Mouse (Mus musculus) right cerebral cortex, postnatal 14 days (tissue): ENCODE data around the gene Tas2r143.

Experiments used
- DNase-seq: peaks from one replicate; pipeline ENCODE4 v3.0.0; 2022

The Tas2r143 gene

DNA sequence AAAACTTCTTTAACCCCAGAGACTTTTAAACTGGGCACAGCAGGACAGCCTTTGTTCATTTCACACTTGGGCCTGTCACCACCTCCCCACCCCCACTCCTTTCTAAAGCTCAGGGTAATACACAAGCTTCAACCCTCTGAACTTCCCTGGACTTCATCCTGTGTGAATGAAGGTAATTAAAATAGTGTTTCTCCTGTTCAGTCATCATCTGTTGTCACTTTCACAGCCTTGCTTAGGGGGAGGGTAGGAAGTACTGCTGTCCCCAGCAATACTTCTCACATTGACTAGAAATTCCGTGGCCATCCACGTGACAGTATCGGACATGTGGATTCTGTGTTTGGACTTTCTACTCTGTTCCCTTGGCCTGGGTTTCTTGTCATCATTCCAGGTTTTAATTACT, 30.2 kb upstream of the Tas2r143 start:
- DNase-seq: no peak

DNA sequence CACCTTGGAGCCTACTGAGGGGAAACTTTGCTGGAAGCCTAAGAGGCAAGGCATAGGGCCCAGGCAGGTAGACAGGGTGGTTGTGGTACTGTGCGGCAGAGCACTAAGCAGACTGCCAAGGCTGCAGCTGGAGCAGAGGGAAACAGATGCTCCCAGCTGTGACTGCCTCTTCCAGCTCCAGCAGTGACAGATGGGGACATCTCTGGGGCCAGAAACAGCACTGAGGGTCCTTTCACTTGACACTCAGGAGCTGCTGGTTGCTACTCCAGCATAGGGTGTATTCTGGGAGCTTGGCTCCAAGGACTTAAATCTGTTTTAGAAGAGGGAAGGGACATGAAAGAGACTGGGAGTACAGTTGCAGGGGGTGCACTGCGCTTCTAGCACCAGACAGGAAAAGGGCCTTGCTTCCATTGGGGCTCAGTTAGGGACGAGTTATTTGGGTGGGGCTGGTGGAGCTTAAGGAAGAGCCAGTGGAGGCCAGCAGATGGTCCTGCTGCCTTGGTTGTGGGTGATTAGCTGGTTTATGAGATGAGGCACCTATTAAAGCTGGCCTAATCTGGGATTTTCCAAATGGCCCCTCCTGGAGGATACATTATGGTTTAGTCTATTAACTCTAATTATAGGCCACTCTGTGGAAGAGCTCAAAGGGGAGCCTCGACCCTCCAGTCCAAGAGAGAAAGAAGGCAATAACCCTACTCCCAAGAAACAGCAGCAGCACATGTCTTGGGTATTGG, 29.2 kb upstream of the Tas2r143 start:
- no peak for DNase-seq

DNA sequence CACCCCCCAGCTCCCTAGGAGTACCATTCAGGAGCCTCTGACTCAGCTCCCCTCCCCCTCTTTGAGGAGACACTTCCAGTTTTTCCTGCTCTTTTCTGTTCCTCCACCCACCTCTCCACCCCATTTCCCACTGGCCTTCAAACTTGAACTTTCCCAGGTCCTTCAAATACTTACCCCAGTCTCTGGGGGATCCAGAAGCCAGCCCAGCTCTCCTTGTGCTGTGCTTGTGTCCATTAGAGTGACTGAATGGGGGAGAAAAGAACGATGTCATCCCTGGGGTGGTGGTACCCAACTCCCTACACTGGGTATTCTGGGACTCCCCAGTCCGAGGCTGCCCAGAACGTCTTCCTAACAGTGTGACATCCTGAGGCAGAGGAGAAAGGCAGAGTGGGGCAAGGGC, 28.0 kb upstream of the Tas2r143 start:
- no peak for DNase-seq

DNA sequence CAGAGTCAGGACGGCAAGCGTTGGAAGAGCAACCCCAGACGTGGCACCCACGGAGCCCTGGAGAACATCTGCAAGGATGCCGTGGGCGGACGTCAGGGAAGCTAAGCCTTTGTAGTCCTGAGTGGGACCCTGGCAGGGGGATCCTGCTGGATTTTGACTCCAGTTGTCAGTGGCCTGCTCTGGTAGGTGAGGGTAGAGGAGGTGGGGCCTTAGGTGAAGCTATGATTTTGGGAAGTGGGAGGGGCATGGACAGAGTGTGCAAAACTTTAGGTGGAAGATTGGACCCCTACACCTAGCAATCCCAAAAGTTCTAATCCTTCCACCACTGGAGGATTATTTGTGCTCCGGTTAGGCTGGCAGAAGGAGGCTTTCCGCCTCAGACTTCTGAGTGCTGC, 27.6 kb upstream of the Tas2r143 start:
- no peak for DNase-seq

DNA sequence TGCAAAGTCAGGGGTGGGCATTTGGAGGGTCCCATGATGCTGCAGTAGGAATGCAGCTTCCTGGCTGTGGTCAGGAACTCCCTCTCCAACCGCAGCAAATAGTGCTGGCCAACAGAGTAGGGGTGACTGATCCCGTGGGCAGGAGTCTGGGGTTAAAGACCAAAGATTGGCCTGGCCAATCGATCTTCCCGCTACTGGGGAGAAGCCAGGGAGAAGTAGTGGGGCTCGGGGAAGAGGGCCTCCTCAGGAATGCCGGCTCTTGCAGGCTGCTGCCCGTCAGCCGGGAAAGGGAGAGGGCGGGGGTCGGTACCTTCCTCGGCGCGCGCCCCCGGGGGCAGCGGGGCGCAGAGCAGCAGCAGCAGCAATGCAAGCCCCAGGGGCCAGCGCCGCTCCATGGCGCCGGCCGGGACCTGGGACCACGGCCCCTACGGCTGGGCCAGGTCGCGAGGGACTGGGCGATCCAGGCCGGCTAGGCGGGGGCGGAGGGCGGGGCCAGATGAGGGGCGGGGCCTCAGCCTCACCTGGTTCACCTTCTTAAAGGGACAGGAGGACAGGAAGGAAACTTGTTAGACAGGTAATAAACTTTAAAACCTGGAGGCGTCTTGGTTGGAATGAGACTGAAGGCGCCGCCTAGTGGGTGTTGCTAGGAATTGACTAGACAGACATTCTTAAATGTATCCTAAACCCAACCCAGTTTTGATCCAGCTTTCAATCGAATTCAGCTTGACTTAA, 27.1 kb upstream of the Tas2r143 start, which contains the start of gene Epha1:
Gene Epha1, minus strand, starts transcription at position 453 of the 732 bp plus-strand sequence.
- peak; percentile 62 for DNase-seq

DNA sequence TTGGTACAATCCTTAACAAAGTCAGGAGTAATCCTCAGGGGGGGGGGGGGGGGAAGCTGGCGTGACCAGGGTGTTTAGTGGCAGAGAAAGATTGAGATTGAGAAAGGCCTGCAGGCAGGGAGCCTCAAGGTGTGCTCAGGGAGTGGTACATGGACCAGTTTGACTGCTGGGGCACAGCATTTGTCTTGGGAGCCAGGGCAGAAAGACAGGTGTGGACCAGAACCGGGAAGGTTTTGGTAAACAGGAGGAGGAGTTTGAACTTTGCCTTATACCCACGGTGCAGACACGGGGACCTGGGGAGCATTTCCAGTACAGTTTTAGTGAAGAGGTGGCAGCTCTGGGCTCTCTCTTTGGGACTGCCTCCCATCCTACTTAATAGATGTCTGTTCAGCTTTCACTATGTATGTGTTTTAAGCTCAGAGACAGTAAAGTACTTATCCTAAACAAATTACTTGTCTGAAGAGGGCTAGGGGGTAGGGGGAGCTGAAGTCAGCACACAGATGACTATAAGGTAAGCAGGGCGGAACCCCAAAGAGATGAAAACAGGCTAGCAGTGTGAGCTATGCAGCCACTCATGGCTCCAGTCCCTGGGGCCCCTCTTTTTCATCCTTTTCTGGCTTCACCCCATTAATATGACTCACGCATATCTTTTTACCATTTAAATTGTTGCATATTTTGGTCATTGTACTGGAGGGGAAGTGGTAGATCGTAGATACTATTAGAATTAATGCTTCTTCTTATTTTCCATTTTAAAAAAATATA, 26.2 kb upstream of the Tas2r143 start:
- no peak for DNase-seq

DNA sequence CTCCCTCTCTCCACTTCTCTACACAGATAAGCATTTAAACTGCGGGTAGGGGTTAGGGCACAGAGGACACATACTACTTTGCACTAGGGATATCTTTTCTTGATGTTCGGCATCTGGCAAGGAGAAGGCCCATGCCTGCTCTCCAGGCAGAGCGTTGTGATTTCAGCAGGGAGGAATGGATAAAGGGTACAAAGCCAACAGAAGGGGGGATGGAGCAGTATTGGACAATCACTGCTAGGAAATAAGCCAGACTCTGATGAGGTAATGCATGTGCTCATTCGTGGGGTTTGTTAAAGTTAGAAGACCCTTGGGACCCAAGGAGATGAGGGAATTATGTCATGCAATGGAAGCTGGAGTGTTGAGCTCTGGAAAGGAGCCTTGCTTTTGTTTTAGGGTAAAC, 25.3 kb upstream of the Tas2r143 start:
- no peak for DNase-seq

DNA sequence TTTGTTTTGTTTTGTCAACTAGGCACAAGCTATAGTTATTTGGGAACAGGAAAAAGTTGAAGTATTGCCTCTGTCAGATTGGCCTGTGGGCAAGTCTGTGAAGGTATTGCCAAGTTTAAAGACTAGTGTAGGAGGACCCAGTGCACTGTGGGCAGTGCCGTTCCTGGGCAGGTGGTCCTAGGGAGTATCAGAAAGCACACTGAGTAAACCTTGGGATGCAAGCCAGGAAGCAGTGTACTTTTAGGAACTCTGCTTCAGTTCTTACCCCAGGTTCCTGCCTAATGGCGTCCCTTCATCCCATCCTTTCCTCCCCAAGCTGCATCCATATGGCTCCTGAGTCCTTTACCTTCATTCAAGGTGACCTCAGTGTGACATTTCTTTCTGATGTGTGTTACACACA, 24.9 kb upstream of the Tas2r143 start:
- DNase-seq: no peak

DNA sequence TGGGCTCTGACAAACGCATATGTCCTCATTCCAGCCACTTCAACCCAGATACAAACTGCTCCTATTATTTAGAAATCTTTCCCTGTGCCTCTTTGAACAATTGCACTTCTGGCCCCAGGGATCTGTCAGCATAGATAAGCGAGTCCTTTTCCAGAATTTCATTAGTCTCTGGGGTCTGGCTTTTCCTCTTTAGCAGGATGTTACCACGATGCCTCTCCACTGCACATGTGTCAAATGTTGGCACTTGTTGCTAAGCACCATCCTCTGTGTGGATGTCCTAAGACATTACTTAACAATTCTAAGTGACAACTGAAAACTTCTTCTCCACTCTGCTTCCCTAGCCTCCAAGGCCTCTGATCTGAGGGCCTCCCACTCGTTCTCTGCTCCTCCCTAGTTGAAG, 24.0 kb upstream of the Tas2r143 start:
- no peak for DNase-seq

DNA sequence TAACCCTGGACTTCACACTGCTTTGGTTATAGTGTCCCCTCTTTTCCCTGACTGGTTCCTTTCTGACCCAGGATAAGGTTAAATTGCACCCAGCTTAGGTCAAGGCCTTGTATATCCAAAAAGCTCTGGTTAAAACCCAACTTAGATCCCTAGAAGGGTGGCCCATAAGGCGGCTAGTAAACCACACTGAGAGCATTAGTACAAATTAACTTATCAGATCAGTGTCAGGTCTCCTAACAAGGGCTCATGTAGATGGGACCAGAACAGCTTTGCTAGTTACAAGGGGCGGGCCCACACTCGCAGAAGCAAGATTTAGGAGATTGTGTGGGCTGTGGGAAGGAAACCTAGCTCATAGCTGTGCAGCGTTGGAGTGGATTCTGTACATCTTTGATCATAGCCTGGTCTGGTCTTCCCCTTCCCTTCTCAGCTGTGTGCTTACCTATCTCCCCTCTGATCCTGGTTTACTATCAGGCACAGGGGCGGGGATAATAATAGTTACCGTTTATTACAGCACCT, 23.5 kb upstream of the Tas2r143 start:
- no peak for DNase-seq

DNA sequence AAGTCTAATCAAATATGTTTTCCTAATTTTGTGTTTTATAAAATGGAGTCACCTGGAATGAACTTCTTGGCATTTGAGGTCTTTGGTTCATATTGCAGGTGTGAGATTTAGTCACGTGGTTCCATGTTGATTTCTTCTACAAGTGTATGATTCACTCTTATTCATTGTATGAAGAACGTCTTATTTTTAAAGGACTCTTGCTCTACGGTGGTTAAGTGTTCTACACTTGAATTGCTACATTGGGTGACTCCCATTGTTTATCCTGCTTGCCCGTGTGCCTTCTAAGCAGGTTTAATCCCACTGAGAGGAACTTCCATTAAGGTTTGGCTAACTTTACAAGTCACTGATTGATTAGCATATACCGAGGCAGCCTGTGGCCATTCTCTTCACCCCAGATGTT, 22.8 kb upstream of the Tas2r143 start:
- DNase-seq: no peak

DNA sequence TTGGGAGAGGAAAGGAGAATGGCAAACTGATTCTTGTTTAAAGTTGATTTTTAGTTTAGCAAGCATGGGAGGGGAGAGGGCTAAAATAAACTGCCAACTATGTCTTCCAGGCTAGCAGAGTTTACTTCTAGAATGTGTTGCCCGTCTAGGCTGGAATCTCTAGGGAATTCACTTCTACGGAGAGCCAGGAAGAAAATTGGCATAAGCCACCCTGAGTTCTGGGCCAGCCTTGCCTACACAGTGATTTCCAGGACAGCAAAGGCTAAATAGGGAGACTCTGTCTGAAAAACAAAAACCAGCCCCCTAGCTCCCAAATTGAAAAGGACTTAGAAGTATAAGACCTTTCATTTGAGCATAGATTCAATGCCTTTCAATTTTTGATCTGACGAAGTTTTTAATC, 20.5 kb upstream of the Tas2r143 start:
- DNase-seq: no peak

DNA sequence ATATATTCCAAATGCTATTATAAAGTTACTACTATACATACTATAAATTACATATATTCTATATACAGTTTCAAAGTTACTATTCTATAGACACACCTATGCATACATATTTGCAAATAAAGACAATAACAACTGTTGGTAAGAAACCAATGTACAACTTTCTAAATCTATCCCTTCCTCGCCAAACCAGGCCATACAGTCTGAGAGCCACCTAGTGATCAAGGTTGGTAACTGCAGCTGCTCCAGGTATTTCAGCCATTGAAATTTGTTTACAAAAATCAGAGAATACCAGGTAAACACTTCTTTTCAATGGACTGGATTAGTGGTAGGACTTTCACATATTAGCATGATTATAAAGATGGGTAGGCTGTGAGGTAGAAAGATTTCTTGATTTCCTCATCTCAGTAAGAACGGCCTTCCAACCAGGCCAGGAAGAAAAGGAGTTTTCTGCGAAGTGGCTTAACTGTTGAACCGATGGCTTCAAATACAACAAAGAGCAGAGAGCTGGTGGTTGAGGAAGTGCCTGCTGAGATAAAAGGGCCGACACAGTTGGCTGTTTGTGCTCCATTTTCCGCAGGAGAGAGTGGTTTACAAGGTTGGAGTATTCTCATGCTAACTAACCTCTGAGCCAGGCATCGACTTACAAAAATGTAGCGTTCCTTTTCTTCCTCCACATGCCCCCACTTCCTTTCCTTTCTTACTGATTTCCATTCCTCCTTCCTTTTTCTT, 19.5 kb upstream of the Tas2r143 start:
- DNase-seq: no peak

DNA sequence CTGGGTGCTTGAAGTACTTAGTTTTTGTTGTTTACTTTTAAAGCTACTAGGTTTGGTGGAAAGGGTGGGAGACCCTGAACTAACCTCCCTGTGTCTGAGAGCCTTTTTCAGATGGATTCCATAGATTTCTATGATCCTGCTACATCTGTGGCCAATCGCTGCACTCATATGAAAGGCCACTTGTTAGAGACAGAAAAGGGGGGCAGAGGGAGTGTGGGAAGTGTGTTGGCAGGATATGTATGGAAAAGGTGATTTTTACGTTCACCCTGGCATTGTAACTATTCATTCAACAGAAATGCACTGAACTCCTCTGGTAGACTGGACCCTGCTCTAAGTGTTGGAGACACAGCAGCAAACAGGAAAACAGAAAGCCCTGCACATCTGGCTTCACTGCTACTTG, 18.8 kb upstream of the Tas2r143 start:
- no peak for DNase-seq

DNA sequence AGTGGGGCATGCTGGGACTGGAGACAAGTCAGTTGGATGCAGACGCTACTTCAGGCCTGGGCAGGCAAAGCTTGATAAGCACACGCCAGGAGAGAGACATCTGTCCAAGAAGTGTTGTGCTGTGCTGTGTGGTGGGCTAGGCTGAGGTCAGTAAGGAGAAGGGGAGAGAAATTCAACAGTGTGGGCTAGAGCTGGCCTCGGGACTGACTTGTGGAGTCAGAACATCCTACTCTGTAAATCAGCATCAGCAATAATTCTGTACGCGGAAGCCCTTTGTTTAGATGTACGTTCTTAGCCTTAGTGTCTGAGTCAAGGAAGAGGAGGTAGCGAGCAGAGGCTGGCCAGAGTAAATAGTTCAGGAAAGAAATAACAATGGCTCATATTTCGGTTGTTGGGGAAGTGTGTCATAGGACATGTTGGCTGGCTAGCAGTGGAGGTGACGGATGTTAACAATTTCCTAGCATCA, 18.1 kb upstream of the Tas2r143 start:
- DNase-seq: no peak

DNA sequence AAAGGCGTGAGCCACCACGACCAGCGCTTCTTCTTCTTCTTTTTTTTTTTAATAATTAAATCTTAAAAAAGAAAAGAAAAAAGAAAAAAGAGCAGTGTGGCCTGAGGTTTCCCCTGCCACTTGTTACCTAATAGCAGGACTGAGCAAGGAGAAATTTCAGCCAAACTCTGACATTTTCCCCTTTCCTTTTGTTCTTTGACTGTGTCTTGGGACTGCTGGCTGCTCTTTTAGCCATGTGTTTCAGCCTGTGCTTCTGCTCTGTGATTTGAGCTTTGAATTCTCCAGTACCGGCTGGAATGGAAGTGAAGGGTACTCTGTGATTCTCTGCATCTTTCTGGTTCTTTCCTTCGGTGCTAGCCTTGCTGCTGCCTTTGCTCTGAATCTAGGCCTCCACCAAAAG, 16.7 kb upstream of the Tas2r143 start:
- no peak for DNase-seq

DNA sequence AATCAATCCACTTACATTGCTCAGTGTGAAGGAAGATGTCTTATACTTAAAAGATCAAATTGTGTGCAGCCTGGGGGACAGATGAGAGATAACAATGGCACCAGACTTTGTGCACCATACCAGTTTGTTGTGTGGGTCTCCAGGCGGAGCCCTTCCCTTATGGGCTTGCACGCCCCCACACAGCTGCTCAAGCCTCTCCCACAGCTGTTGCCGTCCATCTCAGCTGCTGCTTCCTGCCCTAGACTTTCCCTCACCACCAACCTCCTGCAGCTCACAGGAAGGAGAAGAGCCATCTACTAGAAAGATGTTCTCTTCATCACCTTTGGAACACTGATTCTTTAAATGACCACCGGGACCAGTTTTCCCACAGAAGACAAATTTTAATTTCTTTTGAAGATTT, 14.4 kb upstream of the Tas2r143 start:
- DNase-seq: no peak

DNA sequence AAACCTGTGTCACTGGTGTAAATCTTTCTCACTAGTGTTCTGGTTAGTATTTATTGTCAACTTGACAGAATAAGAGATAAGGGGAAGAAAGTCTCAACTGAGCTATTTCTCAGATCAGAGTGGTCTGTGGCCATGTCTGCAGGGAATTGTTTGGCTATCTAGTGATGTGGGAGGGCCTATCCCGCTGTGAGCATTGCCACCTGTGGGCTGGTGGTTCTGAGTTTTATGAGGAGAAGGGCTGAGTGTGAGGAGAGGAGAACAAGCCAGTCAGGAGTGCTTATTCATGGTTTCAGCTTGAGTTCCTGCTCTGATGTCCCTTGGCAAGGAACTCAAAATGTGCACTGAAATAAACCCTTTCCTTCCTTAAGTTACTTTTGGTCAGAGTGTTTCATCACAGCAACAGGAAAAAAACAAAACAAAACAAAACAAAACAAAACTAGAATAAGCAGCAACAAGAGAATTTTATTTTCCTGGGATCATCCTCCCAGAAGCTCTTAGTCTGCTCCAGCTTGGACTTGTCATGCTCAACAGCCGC, 8.2 kb upstream of the Tas2r143 start:
- DNase-seq: no peak

DNA sequence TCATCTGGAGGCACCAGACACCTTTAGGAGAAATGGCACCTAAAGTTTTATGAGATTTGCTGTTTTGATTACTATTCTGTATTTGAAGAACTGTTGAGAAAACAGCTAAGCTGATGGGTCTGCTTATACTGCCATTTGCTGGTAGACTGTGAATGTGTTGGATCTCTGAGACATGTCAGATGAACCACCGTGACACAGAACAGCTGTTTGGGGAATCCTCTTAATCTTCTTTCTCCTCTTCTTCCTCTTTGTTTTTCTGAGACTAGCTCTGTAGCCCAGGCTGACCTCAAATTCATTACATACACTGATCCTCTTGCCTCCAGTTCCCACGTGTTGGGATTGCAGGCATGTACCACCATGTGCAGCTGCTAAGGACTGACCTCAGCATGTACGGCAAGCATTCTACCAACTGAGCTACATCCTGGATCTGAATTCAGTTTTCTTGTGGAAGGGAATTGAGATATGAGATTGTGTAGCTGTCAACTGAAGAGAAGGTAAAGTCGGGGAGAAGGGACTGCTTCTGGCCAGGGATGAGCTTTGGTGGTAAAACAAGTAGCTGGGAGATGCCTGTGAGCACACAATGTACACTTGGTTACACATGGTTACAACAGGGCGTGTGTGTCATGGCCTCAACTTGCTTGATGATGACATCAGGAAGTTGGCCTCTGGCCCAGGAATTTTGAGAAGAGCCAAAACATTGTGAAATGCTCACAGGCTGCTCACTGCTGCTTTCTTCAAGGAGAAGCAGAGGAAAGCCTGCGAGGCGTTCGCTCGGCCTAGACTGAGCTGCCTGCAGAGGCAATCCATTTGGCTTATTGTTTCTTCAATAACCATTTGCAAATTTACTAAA, 3.9 kb upstream of the Tas2r143 start:
- peak; percentile 30 for DNase-seq

DNA sequence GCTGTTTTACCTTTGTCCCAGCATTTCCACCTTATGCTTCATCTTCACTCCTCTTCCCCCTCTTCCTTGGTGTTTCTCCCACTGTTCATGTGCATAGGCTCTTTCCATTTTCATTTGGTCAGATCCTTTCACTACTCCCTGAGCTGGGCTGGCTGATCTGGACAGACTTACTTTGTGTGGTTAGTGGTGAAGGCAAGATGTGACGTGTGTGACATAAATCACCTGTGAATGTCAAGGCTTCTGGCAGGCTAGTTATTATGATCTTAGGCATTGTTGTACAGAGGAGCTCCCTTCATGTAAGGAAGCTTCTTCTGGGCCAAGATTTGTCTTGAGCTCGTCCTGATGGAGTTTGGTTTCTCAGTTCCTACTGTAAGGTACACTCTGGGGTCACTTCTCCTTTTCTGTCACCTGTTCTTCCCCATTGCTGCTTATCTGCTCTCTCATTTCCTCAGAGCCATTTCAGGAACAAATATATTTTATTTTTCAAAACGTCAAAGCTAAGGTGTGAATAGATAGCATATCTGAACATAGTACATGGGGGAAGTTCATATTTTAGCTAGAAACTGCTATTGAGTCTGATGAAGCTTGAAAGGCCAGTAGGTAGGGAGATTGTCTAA, 2.9 kb upstream of the Tas2r143 start:
- DNase-seq: no peak

DNA sequence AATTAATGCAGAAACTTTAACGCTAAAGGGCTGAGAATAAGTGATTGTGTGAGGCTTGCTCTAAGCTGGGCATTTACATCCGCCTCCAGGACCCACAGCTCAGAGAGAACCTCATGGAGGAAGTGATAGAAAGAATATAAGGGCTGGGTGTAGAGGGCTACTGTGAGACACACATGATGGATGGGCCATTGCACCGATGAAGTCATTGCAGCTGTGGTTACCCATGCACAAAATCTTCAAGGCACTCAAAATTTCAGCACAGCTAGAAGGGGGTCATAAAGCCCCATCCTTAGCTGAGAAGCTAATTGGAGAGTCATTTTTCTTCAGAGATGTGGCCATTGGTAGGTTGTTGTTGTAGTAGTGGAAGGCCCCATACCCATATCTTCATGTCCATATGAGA, 1.8 kb upstream of the Tas2r143 start:
- DNase-seq: no peak
